Mouse (Mus musculus) thymus, adult 2 months (tissue): Measurements from ENCODE around the gene Enpp6. TPM values are rescaled to one million over a fixed set of nuclear protein-coding genes. Genes with fewer than 3 reads are reported as not detected.
"Not testable (repeated sequence)": the region's sequence is repeated elsewhere in the genome, so short reads cannot be mapped to it uniquely, and the experiment has no call there.

Source experiments
- DNase-seq: peaks from one replicate; pipeline ENCODE4 v3.0.0; 2021
- H3K27ac ChIP-seq: fragments of 200-500 bp; 2 replicates; pipeline ENCODE4 v1.5.1; 2012; ENCODE audit warnings: low read length, control low read depth; ENCODE audit not compliant: control insufficient read depth, insufficient read depth
- H3K27me3 ChIP-seq: fragments of 200-500 bp; 2 replicates; pipeline ENCODE4 v1.6.1; 2012; ENCODE audit warnings: mild to moderate bottlenecking, low read length, moderate library complexity, mixed read lengths; ENCODE audit not compliant: control insufficient read depth, insufficient read depth
- H3K36me3 ChIP-seq: fragments of 200-500 bp; 2 replicates; pipeline ENCODE4 v1.6.1; 2012; ENCODE audit warnings: mild to moderate bottlenecking, low read length, moderate library complexity; ENCODE audit not compliant: control insufficient read depth, insufficient read depth
- H3K4me1 ChIP-seq: fragments of 200-500 bp; replicated peaks from 2 replicates; pipeline ENCODE4 v1.6.1; 2012; ENCODE audit warnings: low read length; ENCODE audit not compliant: control insufficient read depth, insufficient read depth
- H3K4me3 ChIP-seq: fragments of 200-500 bp; 2 replicates; pipeline ENCODE4 v1.5.1; 2012; ENCODE audit warnings: mild to moderate bottlenecking, low read length, control low read depth, moderate library complexity; ENCODE audit not compliant: control insufficient read depth, insufficient read depth
- CTCF ChIP-seq: fragments of 200-500 bp; IDR thresholded peaks from 2 replicates; pipeline ENCODE4 v1.5.1; 2012; ENCODE audit warnings: mild to moderate bottlenecking, control low read depth, low read length, moderate library complexity, borderline replicate concordance; ENCODE audit not compliant: control insufficient read depth, poor library complexity, insufficient read depth; ENCODE audit errors: extremely low read depth
- POLR2A ChIP-seq: fragments of 200-500 bp; IDR thresholded peaks from 2 replicates; pipeline ENCODE4 v1.6.1; 2012; ENCODE audit warnings: mild to moderate bottlenecking, low read length, control low read depth, moderate library complexity; ENCODE audit not compliant: control insufficient read depth, poor library complexity, insufficient read depth; ENCODE audit errors: extremely low read depth
- WGBS: fragments of 180-500 bp; shearing (Covaris S2); methylation state at CpG from one replicate; pipeline ENCODE4 v1.1.7; 2018; 5-methylcytosine and 5-hydroxymethylcytosine counted together
- polyA plus RNA-seq: library from polyadenylated mRNA; depleted of rRNA; stranded (reverse); fragments of >200 nt; gene quantifications from 2 replicates; pipeline ENCODE4 v1.2.3, GENCODE M21; 2012

Enpp6 gene
- polyA plus RNA-seq, 1 experiment = 1.3 TPM

DNA sequence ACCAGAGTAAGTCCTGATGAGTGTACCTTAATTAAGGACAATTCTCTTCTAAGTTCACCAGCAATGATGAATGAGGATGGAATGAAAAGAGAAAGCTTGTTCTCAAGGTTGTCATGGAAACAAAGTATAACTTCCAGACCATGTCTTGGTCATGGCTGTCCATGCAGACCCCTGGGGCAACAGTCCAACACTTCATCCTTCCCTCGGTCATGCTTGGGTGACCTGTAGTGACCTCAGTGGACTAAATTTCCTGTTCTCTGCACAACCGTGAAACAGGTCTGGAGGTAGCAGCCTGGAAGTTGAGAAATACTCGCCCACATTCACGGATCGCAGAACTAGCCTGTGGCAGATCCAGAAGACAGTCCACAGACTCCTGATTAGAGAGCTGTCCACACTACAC lies 50.7 kb downstream of the Enpp6 start:
- Histone ChIP-seq H3K27me3 (no peaks in the 10 kb centered on the region), H3K36me3 (no peaks in the 10 kb centered on the region), H3K4me1 (no peaks in the 10 kb centered on the region), H3K4me3 (no peak overlapping the region), H3K27ac (no peak overlapping the region)
- no peak for TF ChIP-seq CTCF
- TF ChIP-seq POLR2A = no peak
- WGBS = 93% methylated on average over 5 of the region's 5 CpGs
- DNase-seq = no peak

GRCm38 (mm10) chr8:47040215-47040614 lies 53.5 kb downstream of the Enpp6 start:
- not testable (repeated sequence) for H3K4me3 ChIP-seq, DNase-seq, H3K4me1 ChIP-seq, H3K27me3 ChIP-seq, H3K27ac ChIP-seq, H3K36me3 ChIP-seq
- 93% methylated on average over 4 of the region's 4 CpGs for WGBS

GRCm38 (mm10) chr8:47046340-47046739 lies 59.7 kb downstream of the Enpp6 start:
- 58% methylated on average over 4 of the region's 4 CpGs for whole genome bisulfite sequencing
- Histone ChIP-seq H3K27ac (no peak overlapping the region), H3K4me3 (no peak overlapping the region), H3K4me1 (no peaks in the 10 kb centered on the region), H3K36me3 (no peaks in the 10 kb centered on the region), H3K27me3 (no peaks in the 10 kb centered on the region)
- TF ChIP-seq POLR2A = no peak
- DNase-seq = no peak

GRCm38 (mm10) chr8:47047146-47047545 lies 60.5 kb downstream of the Enpp6 start:
- H3K27me3 ChIP-seq = no peaks in the 10 kb centered on the region
- H3K4me1 ChIP-seq = no peaks in the 10 kb centered on the region
- H3K36me3 ChIP-seq = no peaks in the 10 kb centered on the region
- 93% methylated on average over 2 of the region's 2 CpGs for WGBS
- no peak for DNase-seq
- H3K27ac ChIP-seq = no peak overlapping the region
- no peak overlapping the region for H3K4me3 ChIP-seq
- no peak for TF ChIP-seq POLR2A
- no peak for TF ChIP-seq CTCF

DNA sequence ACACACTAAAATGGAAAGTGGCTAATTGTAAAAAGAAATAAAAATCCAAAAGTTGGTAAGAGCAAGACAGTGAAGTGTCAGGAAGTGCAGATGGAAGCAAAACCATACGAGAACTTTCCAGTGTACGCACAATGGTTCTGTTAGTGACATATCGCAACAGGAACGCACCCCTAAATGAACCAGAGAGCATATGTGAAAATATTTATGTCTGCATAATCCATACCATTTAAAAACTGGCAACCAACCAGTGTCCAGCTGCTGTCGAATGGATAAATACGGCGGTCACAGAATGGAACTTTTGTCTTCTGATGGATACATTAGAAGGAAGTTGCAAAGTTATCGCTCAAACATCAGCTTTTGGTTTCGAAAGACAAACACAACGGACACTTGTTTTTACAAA lies 61.9 kb downstream of the Enpp6 start:
- no peak for DNase-seq
- WGBS = 90% methylated on average over 10 of the region's 10 CpGs
- Histone ChIP-seq H3K27ac (no peak overlapping the region), H3K4me3 (no peak overlapping the region), H3K36me3 (no peaks in the 10 kb centered on the region), H3K4me1 (no peaks in the 10 kb centered on the region), H3K27me3 (no peaks in the 10 kb centered on the region)
- no peak for TF ChIP-seq CTCF
- TF ChIP-seq POLR2A = no peak

GRCm38 (mm10) chr8:47052643-47053042 lies 66.0 kb downstream of the Enpp6 start:
- WGBS = 80% methylated on average over 3 of the region's 3 CpGs
- H3K4me3 ChIP-seq = no peak overlapping the region
- no peaks in the 10 kb centered on the region for H3K36me3 ChIP-seq
- H3K4me1 ChIP-seq = no peaks in the 10 kb centered on the region
- no peak overlapping the region for H3K27ac ChIP-seq
- no peaks in the 10 kb centered on the region for H3K27me3 ChIP-seq
- no peak for DNase-seq
- TF ChIP-seq POLR2A (no peak), CTCF (no peak)

DNA sequence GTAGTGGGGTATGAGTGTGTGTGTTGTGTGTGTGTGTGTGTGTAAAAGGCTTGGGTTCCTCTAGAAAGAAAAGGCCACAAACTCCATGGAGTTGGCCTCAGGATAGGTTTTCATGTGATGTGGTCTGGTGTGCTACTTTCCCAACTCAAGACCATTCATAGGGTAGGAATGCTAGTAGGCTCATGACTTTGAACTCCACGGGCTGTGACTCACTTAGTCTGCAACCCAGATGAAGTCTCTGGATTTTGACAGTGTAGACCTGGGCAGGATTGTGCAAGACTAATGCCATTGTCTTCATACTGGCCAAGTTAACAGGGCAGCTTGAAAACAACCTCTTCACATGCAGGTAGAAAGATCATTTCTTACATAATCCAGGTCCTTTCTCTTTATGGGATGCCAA lies 69.4 kb downstream of the Enpp6 start:
- H3K4me3 ChIP-seq = no peak overlapping the region
- TF ChIP-seq POLR2A (no peak), CTCF (no peak)
- no peak for DNase-seq
- no peak overlapping the region for H3K27ac ChIP-seq
- no peaks in the 10 kb centered on the region for H3K36me3 ChIP-seq
- no peaks in the 10 kb centered on the region for H3K27me3 ChIP-seq
- 92% methylated on average over 1 of the region's 1 CpGs for WGBS
- H3K4me1 ChIP-seq = no peaks in the 10 kb centered on the region
